Mouse (Mus musculus) liver, postnatal 0 days (tissue): ENCODE measurements around the gene Sema7a.

Source experiments
- CTCF ChIP-seq: sonication (generic); IDR thresholded peaks from 2 replicates; pipeline ENCODE4 v1.5.1; 2016; ENCODE audit warnings: antibody characterized with exemption, low read depth
- EP300 ChIP-seq: IDR thresholded peaks from 2 replicates; pipeline ENCODE4 v1.6.1; 2016; ENCODE audit warnings: antibody characterized with exemption, low read depth, mild to moderate bottlenecking

- TF ChIP-seq CTCF, result peak; percentile 85
- TF ChIP-seq EP300, result no peak
Measured at GRCm38 (mm10) chr9:57998032-57998659, 58.2 kb downstream of the Sema7a start.
